Mouse (Mus musculus): ENCODE data around the gene Btrc.

- TF ChIP-seq CTCF (IDR thresholded peaks at IDR 0.05; ENCODE audit: low read depth, low read length): no peak
- no peak for TF ChIP-seq POLR2A (IDR thresholded peaks at IDR 0.05; ENCODE audit: borderline replicate concordance, low read depth, low read length)
Observed at GRCm38 (mm10) chr19:45472691-45473520, 109.4 kb downstream of the Btrc start.
